Mouse (Mus musculus): ENCODE results near the gene Mical3. TPM values are rescaled to one million over a fixed set of nuclear protein-coding genes. Genes with fewer than 3 reads are reported as not detected.

Mical3 gene
- polyA plus RNA-seq, 1 experiment = 10.3 TPM

GRCm38 (mm10) chr6:121072615-121073014, 58.2 kb downstream of the Mical3 start:
- Histone ChIP-seq H3K4me3 (ENCODE audit: insufficient read depth, poor library complexity, severe bottlenecking) (no peak overlapping the region), H3ac (ENCODE audit: control insufficient read depth, insufficient read length, low read depth) (no peak overlapping the region), H3K79me3 (ENCODE audit: low read depth) (peaks cover 1% of the 10 kb centered on the region), H3K27me3 (ENCODE audit: control insufficient read depth, insufficient read depth, insufficient read length) (no peaks in the 10 kb centered on the region), H3K79me2 (ENCODE audit: control insufficient read depth, insufficient read depth) (peaks cover 9% of the 10 kb centered on the region), H3K36me3 (ENCODE audit: control insufficient read depth, insufficient read depth) (no peaks in the 10 kb centered on the region)
- TF ChIP-seq MYOD1 (IDR thresholded peaks at IDR 0.05; ENCODE audit: control insufficient read depth, insufficient read length, low read depth) = no peak
- TF ChIP-seq USF1 (IDR thresholded peaks at IDR 0.05; ENCODE audit: low read depth) = no peak
- TF ChIP-seq FOSL1 (IDR thresholded peaks at IDR 0.05; ENCODE audit: insufficient read depth, low read length, poor library complexity, severe bottlenecking) = no peak
- TF ChIP-seq CTCF (IDR thresholded peaks at IDR 0.05; ENCODE audit: control insufficient read depth, insufficient read depth, insufficient read length) = no peak
- TF ChIP-seq MAX (IDR thresholded peaks at IDR 0.05) = no peak
- no peak for TF ChIP-seq MYOG (IDR thresholded peaks at IDR 0.05; ENCODE audit: control insufficient read depth, extremely low read depth, insufficient read length)
- no peak for TF ChIP-seq CEBPB (IDR thresholded peaks at IDR 0.05; ENCODE audit: low read depth)

GRCm38 (mm10) chr6:121070584-121071230, 60.1 kb downstream of the Mical3 start:
- no peak for TF ChIP-seq MYOD1 (IDR thresholded peaks at IDR 0.05; ENCODE audit: control insufficient read depth, insufficient read length, low read depth)
- no peak for TF ChIP-seq MAX (IDR thresholded peaks at IDR 0.05)
- no peak for TF ChIP-seq FOSL1 (IDR thresholded peaks at IDR 0.05; ENCODE audit: insufficient read depth, low read length, poor library complexity, severe bottlenecking)
- TF ChIP-seq CEBPB (IDR thresholded peaks at IDR 0.05; ENCODE audit: low read depth) = no peak
- TF ChIP-seq USF1 (IDR thresholded peaks at IDR 0.05; ENCODE audit: low read depth) = no peak
- TF ChIP-seq CTCF (IDR thresholded peaks at IDR 0.05; ENCODE audit: control insufficient read depth, insufficient read depth, insufficient read length) = no peak
- no peak for TF ChIP-seq MYOG (IDR thresholded peaks at IDR 0.05; ENCODE audit: control insufficient read depth, extremely low read depth, insufficient read length)
- H3K4me3 ChIP-seq (ENCODE audit: insufficient read depth, poor library complexity, severe bottlenecking) = no peak overlapping the region
- H3K36me3 ChIP-seq (ENCODE audit: control insufficient read depth, insufficient read depth) = no peaks in the 10 kb centered on the region
- H3K27me3 ChIP-seq (ENCODE audit: control insufficient read depth, insufficient read depth, insufficient read length) = no peaks in the 10 kb centered on the region
- peaks cover 1% of the 10 kb centered on the region for H3K79me3 ChIP-seq (ENCODE audit: low read depth)
- H3K79me2 ChIP-seq (ENCODE audit: control insufficient read depth, insufficient read depth) = peaks cover 25% of the 10 kb centered on the region
- no peak overlapping the region for H3ac ChIP-seq (ENCODE audit: control insufficient read depth, insufficient read length, low read depth)

GRCm38 (mm10) chr6:121069156-121069555, 61.6 kb downstream of the Mical3 start:
- Histone ChIP-seq H3K4me3 (ENCODE audit: insufficient read depth, poor library complexity, severe bottlenecking) (no peak overlapping the region), H3ac (ENCODE audit: control insufficient read depth, insufficient read length, low read depth) (no peak overlapping the region), H3K27me3 (ENCODE audit: control insufficient read depth, insufficient read depth, insufficient read length) (no peaks in the 10 kb centered on the region), H3K79me2 (ENCODE audit: control insufficient read depth, insufficient read depth) (peaks cover 26% of the 10 kb centered on the region), H3K79me3 (ENCODE audit: low read depth) (peaks cover 1% of the 10 kb centered on the region), H3K36me3 (ENCODE audit: control insufficient read depth, insufficient read depth) (no peaks in the 10 kb centered on the region)
- no peak for TF ChIP-seq MAX (IDR thresholded peaks at IDR 0.05)
- no peak for TF ChIP-seq MYOG (IDR thresholded peaks at IDR 0.05; ENCODE audit: control insufficient read depth, extremely low read depth, insufficient read length)
- no peak for TF ChIP-seq MYOD1 (IDR thresholded peaks at IDR 0.05; ENCODE audit: control insufficient read depth, insufficient read length, low read depth)
- no peak for TF ChIP-seq CEBPB (IDR thresholded peaks at IDR 0.05; ENCODE audit: low read depth)
- TF ChIP-seq USF1 (IDR thresholded peaks at IDR 0.05; ENCODE audit: low read depth) = no peak
- TF ChIP-seq FOSL1 (IDR thresholded peaks at IDR 0.05; ENCODE audit: insufficient read depth, low read length, poor library complexity, severe bottlenecking) = no peak
- no peak for TF ChIP-seq CTCF (IDR thresholded peaks at IDR 0.05; ENCODE audit: control insufficient read depth, insufficient read depth, insufficient read length)

GRCm38 (mm10) chr6:121068087-121068464, 62.7 kb downstream of the Mical3 start:
- H3ac ChIP-seq (ENCODE audit: control insufficient read depth, insufficient read length, low read depth) = no peak overlapping the region
- no peaks in the 10 kb centered on the region for H3K27me3 ChIP-seq (ENCODE audit: control insufficient read depth, insufficient read depth, insufficient read length)
- peaks cover 26% of the 10 kb centered on the region for H3K79me2 ChIP-seq (ENCODE audit: control insufficient read depth, insufficient read depth)
- no peak for TF ChIP-seq FOSL1 (IDR thresholded peaks at IDR 0.05; ENCODE audit: insufficient read depth, low read length, poor library complexity, severe bottlenecking)
- TF ChIP-seq MYOD1 (IDR thresholded peaks at IDR 0.05; ENCODE audit: control insufficient read depth, insufficient read length, low read depth) = no peak
- TF ChIP-seq MYOG (IDR thresholded peaks at IDR 0.05; ENCODE audit: control insufficient read depth, extremely low read depth, insufficient read length) = no peak
- no peak for TF ChIP-seq CEBPB (IDR thresholded peaks at IDR 0.05; ENCODE audit: low read depth)
- TF ChIP-seq CTCF (IDR thresholded peaks at IDR 0.05; ENCODE audit: control insufficient read depth, insufficient read depth, insufficient read length) = no peak
- no peak for TF ChIP-seq MAX (IDR thresholded peaks at IDR 0.05)
- no peak for TF ChIP-seq USF1 (IDR thresholded peaks at IDR 0.05; ENCODE audit: low read depth)
- no peak overlapping the region for H3K4me3 ChIP-seq (ENCODE audit: insufficient read depth, poor library complexity, severe bottlenecking)
- H3K79me3 ChIP-seq (ENCODE audit: low read depth) = peaks cover 1% of the 10 kb centered on the region
- H3K36me3 ChIP-seq (ENCODE audit: control insufficient read depth, insufficient read depth) = no peaks in the 10 kb centered on the region

- H3K79me3 ChIP-seq (ENCODE audit: low read depth) = peaks cover 1% of the 10 kb centered on the region
- TF ChIP-seq CEBPB (IDR thresholded peaks at IDR 0.05; ENCODE audit: low read depth) (no peak), USF1 (IDR thresholded peaks at IDR 0.05; ENCODE audit: low read depth) (no peak), MAX (IDR thresholded peaks at IDR 0.05) (no peak), FOSL1 (IDR thresholded peaks at IDR 0.05; ENCODE audit: insufficient read depth, low read length, poor library complexity, severe bottlenecking) (no peak), MYOD1 (IDR thresholded peaks at IDR 0.05; ENCODE audit: control insufficient read depth, insufficient read length, low read depth) (no peak), CTCF (IDR thresholded peaks at IDR 0.05; ENCODE audit: control insufficient read depth, insufficient read depth, insufficient read length) (no peak), MYOG (IDR thresholded peaks at IDR 0.05; ENCODE audit: control insufficient read depth, extremely low read depth, insufficient read length) (no peak)
- H3K79me2 ChIP-seq (ENCODE audit: control insufficient read depth, insufficient read depth) = peaks cover 26% of the 10 kb centered on the region
Observed at GRCm38 (mm10) chr6:121067426-121068086, 63.2 kb downstream of the Mical3 start.

More at GRCm38 (mm10) chr6:121067426-121068086, 63.2 kb downstream of the Mical3 start:
- Histone ChIP-seq H3K36me3 (ENCODE audit: control insufficient read depth, insufficient read depth) (no peaks in the 10 kb centered on the region), H3K4me3 (ENCODE audit: insufficient read depth, poor library complexity, severe bottlenecking) (no peak overlapping the region), H3K27me3 (ENCODE audit: control insufficient read depth, insufficient read depth, insufficient read length) (no peaks in the 10 kb centered on the region), H3ac (ENCODE audit: control insufficient read depth, insufficient read length, low read depth) (no peak overlapping the region)

Measured in C2C12 (cell line).